7 mouse cellular contexts compared by ENCODE assay signal in the genomic region with DNA sequence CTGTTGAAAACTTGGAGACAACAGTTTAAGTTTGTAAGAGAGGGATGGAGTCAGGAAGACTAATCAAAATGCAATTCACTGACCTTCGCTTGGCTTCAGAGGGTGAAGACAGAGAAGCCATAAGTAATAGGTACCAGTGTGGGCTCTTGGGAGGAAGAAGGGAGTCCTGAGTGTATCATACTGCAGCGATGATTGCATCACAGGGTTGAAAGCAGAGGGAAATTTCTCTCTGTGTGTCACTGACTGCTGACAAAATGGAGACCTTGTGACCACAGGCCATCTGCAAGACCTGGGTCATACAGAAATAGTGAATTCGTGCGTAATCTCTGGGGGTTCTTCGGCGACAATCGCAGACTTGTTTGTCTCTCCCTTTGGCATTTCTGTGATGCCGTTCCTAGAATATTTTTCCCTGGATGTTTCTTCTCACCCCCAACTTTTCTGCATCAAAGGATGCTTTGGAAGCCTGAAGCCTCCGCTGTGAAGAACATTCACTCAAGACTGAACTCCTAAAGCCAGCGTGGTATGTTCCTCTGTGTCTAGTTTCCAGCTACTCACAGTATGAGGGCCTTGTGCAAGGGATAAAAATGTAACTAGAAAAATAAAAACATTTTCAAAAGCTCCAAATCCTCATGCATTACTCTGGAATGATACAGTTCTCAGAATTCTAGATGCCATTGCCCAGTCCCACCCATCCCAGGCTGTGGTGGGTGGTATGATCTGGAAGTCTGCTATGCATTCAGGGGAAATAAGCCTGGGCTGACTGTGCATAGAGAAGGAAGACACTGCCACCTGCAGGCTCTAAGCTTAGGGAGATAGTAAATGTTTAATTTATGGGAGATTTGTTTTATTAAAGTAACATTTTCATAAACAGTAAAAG.
DNase-seq lines count a peak whose midpoint lies in the region; ATAC-seq and TF ChIP-seq lines count a peak whose summit lies in the region.

No protein-coding gene starts in this region.

- H3K36me3 ChIP-seq in embryonic facial prominence, embryonic 14.5 days (ENCODE audit: control insufficient read depth, insufficient read depth, low read length) = no peaks in the 10 kb centered on the region

- ATAC-seq in embryonic facial prominence, embryonic 14.5 days (ENCODE audit: low read depth) = peak; percentile 83

- intact Hi-C loops in heart, postnatal 25 days (cut with DNase I) = loop anchor here (1.0 to 5.0 kb wide), 5 partner anchors 69 to 827 kb away; no protein-coding TSS in a partner anchor

- H3K9ac ChIP-seq in embryonic facial prominence, embryonic 14.5 days (ENCODE audit: low read depth, low read length) = no peak overlapping the region

- H3K4me3 ChIP-seq in embryonic facial prominence, embryonic 14.5 days (ENCODE audit: low read depth, low read length) = no peak overlapping the region
- no peak overlapping the region for H3K4me3 ChIP-seq in layer of hippocampus, adult 2 months

- WGBS in embryonic facial prominence, embryonic 14.5 days = 83% methylated on average over 10 of the region's 10 CpGs

- no peaks in the 10 kb centered on the region for H3K9me3 ChIP-seq in embryonic facial prominence, embryonic 14.5 days (ENCODE audit: control insufficient read depth, low read length)

- H3K4me2 ChIP-seq in embryonic facial prominence, embryonic 14.5 days (ENCODE audit: low read depth, low read length) = no peak overlapping the region

- no peak overlapping the region for H3K27ac ChIP-seq in embryonic facial prominence, embryonic 14.5 days (replicated peaks; ENCODE audit: low read depth, low read length)
- H3K27ac ChIP-seq in layer of hippocampus, adult 2 months = no peak overlapping the region

- peak; percentile 77 for DNase-seq in NIH3T3 (ENCODE audit: low read depth)
- peak; percentile 47 for DNase-seq in adrenal gland, postnatal 25 days
- peak; percentile 87 for DNase-seq in embryonic facial prominence, embryonic 14.5 days (ENCODE audit: low spot score)
- peak; percentile 10 for DNase-seq in heart, postnatal 25 days (ENCODE audit: low spot score)
- DNase-seq in layer of hippocampus, adult 2 months (ENCODE audit: low spot score in 2 of 2) = peak; percentile 56 to 76
- DNase-seq in lung, postnatal 10 days = peak; percentile 81
- DNase-seq in right cerebral cortex, postnatal 10 days (ENCODE audit: low spot score in 2 of 2) = peak; percentile 80 to 83

- TF ChIP-seq CTCF in layer of hippocampus, adult 2 months (conservative IDR thresholded peaks at IDR 0.05) = peak; percentile 95

- H3K27me3 ChIP-seq in embryonic facial prominence, embryonic 14.5 days (replicated peaks; ENCODE audit: control insufficient read depth, insufficient read depth, low read length) = 0 out of 2 replicates have a peak, but pooled peaks cover 2% of the 10 kb centered on the region

- no peaks in the 10 kb centered on the region for H3K4me1 ChIP-seq in embryonic facial prominence, embryonic 14.5 days (ENCODE audit: control insufficient read depth, insufficient read depth, low read length)

Comparison
In these comparisons a context has a peak if more than half of its experiments do, and no peak if none do; other contexts are left out.
1. DNase-seq: peak in every context shown above with its lines; median percentile 87 in embryonic facial prominence, embryonic 14.5 days; 82 in right cerebral cortex, postnatal 10 days; 81 in lung, postnatal 10 days; 77 in NIH3T3; 66 in layer of hippocampus, adult 2 months; 47 in adrenal gland, postnatal 25 days; 10 in heart, postnatal 25 days.